Comparison of ENCODE assay signal across 10 mouse cellular contexts in the genomic region with DNA sequence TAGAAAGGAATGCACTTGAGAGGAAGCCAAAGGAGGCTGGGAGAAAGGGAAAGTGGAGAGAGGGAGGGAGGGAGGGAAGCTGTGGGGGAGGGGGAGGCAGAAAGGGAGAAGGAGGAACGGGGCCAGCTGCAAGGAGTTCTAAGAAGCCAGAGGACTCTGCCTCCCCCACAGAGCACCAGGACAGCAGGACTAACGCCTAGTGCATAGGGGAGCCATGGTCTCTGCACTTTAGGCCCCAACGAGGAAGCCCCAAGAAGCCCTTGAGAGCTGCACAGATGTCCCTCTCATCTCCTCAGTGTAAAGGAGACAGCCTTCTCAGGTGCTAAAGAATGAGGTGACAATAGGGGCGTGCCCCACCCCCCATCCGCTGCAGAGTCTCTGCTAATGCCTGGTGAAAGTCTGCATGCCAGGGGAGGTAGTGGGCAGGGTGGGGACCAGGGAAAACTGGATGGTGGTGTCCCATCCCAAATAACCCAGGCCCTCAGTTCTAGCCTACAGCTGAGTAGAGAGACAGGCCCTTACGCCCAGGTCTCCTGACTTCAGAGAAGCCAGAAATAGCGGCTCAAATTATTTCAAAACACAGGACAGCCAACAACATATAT. TPM values are rescaled to one million over a fixed set of nuclear protein-coding genes. Genes with fewer than 3 reads are reported as not detected.
DNase-seq lines count a peak whose midpoint lies in the region; ATAC-seq and TF ChIP-seq lines count a peak whose summit lies in the region.
"Had no signal": no experiment of that assay in that cellular context is flagged by ENCODE, and none has a peak within 500 bp of the region (broad histone marks: within the 10 kb centered on the region; RNA-seq: fewer than 3 reads in every experiment).

No protein-coding gene starts in this region.

- 22% methylated on average over 7 of the region's 7 CpGs for WGBS in heart, embryonic 16.5 days
- 13% methylated on average over 7 of the region's 7 CpGs for WGBS in lung, postnatal 0 days

- peak; percentile 30 for DNase-seq in kidney, adult 9 months
- DNase-seq in kidney, adult 18-20 months: no peak
- DNase-seq in brain, embryonic 14.5 days (ENCODE audit: low read depth): peak; percentile 29
- peak; percentile 87 for DNase-seq in lung, postnatal 0 days (ENCODE audit: low spot score)
- DNase-seq in spleen, postnatal 14 days (ENCODE audit: low spot score in 2 of 2): no peak
- no peak for DNase-seq in cerebellum, adult 9-10 months
- no peak for DNase-seq in cerebellum, postnatal 36 days
- DNase-seq: thymus, postnatal 36 days had no signal

- peak overlapping the region; percentile 59 for H3K27ac ChIP-seq in heart, embryonic 16.5 days (ENCODE audit: low read length)
- H3K27ac ChIP-seq in lung, postnatal 0 days (ENCODE audit: low read length): peak overlapping the region; percentile 66
- H3K27ac ChIP-seq: hindbrain, embryonic 14.5 days had no signal

- no peak for TF ChIP-seq POLR2A in brain, embryonic 14.5 days (IDR thresholded peaks at IDR 0.05; ENCODE audit: borderline replicate concordance, extremely low read depth, insufficient read depth, insufficient read length, poor library complexity, severe bottlenecking)

- H3K9ac ChIP-seq in heart, embryonic 16.5 days (ENCODE audit: low read length): no peak overlapping the region
- H3K9ac ChIP-seq in lung, postnatal 0 days (replicated peaks; ENCODE audit: low read depth): no peak overlapping the region
- H3K9ac ChIP-seq: hindbrain, embryonic 14.5 days had no signal

- ATAC-seq in heart, embryonic 16.5 days (replicated peaks; ENCODE audit: extremely low read depth, insufficient read depth, low FRiP score): peak; percentile 28; the same call in 1 of the 2 replicates
- ATAC-seq in lung, postnatal 0 days: peak; percentile 23

- TF ChIP-seq CTCF in brain, embryonic 14.5 days (IDR thresholded peaks at IDR 0.05; ENCODE audit: borderline replicate concordance, extremely low read depth, insufficient read depth, insufficient read length): no peak
- no peak for TF ChIP-seq CTCF in lung, postnatal 0 days (IDR thresholded peaks at IDR 0.05)

- H3K4me1 ChIP-seq in heart, embryonic 16.5 days (ENCODE audit: control insufficient read depth, insufficient read depth, low read length): peaks cover 17% of the 10 kb centered on the region
- H3K4me1 ChIP-seq in lung, postnatal 0 days (ENCODE audit: insufficient read depth, low read depth, low read length): peaks cover 8% of the 10 kb centered on the region; the same call in 1 of the 2 replicates

- no peak for TF ChIP-seq EP300 in lung, postnatal 0 days (IDR thresholded peaks at IDR 0.05)

- peak overlapping the region; percentile 12; the same call in 1 of the 2 replicates for H3K4me2 ChIP-seq in heart, embryonic 16.5 days (ENCODE audit: low read depth, low read length)
- H3K4me2 ChIP-seq in lung, postnatal 0 days (replicated peaks; ENCODE audit: low read depth, low read length): no peak overlapping the region
- H3K4me2 ChIP-seq: hindbrain, embryonic 14.5 days had no signal

- H3K9me3 ChIP-seq in heart, embryonic 16.5 days (replicated peaks; ENCODE audit: control insufficient read depth, low read length): no peaks in the 10 kb centered on the region
- no peaks in the 10 kb centered on the region for H3K9me3 ChIP-seq in lung, postnatal 0 days (ENCODE audit: low read length)

- no peaks in the 10 kb centered on the region for H3K27me3 ChIP-seq in heart, embryonic 16.5 days (ENCODE audit: control insufficient read depth, insufficient read depth, low read length)
- no peaks in the 10 kb centered on the region for H3K27me3 ChIP-seq in lung, postnatal 0 days (replicated peaks; ENCODE audit: insufficient read depth, low read length)

- H3K36me3 ChIP-seq in heart, embryonic 16.5 days (ENCODE audit: control insufficient read depth, insufficient read depth): no peaks in the 10 kb centered on the region
- H3K36me3 ChIP-seq in lung, postnatal 0 days (ENCODE audit: insufficient read depth, low read length): no peaks in the 10 kb centered on the region

- H3K4me3 ChIP-seq in heart, embryonic 16.5 days (ENCODE audit: low read length): no peak overlapping the region
- H3K4me3 ChIP-seq in lung, postnatal 0 days (ENCODE audit: low read depth, low read length): no peak overlapping the region

RNA-seq across cellular contexts. Expression of a gene that starts 10.4 kb away (rescaled TPM):
- polyA plus RNA-seq in brain, embryonic 14.5 days (2012; rRNA removed): 4.5 and 6.1 TPM in 2 replicates
- 20.4 and 21.4 TPM in 2 replicates for polyA plus RNA-seq in heart, embryonic 16.5 days (2015; fragmentation: Nextera tagmentation; extraction: Ambion mirVana)
- 32.7 and 37.9 TPM in 2 replicates for polyA plus RNA-seq in lung, postnatal 0 days (2015; fragmentation: Nextera tagmentation; extraction: Ambion mirVana)

Comparison
In these comparisons a context has a peak if more than half of its experiments do, and no peak if none do; other contexts are left out.
1. DNase-seq: peak in kidney, adult 9 months (single experiment), brain, embryonic 14.5 days (single experiment) and lung, postnatal 0 days (single experiment); none in kidney, adult 18-20 months (single experiment), spleen, postnatal 14 days (0 of 2), cerebellum, adult 9-10 months (single experiment) and cerebellum, postnatal 36 days (0 of 2).